Mouse (Mus musculus): ENCODE data around the gene Gm13289.
"Not testable (repeated sequence)": the region's sequence is repeated elsewhere in the genome, so short reads cannot be mapped to it uniquely, and the experiment has no call there.

DNA sequence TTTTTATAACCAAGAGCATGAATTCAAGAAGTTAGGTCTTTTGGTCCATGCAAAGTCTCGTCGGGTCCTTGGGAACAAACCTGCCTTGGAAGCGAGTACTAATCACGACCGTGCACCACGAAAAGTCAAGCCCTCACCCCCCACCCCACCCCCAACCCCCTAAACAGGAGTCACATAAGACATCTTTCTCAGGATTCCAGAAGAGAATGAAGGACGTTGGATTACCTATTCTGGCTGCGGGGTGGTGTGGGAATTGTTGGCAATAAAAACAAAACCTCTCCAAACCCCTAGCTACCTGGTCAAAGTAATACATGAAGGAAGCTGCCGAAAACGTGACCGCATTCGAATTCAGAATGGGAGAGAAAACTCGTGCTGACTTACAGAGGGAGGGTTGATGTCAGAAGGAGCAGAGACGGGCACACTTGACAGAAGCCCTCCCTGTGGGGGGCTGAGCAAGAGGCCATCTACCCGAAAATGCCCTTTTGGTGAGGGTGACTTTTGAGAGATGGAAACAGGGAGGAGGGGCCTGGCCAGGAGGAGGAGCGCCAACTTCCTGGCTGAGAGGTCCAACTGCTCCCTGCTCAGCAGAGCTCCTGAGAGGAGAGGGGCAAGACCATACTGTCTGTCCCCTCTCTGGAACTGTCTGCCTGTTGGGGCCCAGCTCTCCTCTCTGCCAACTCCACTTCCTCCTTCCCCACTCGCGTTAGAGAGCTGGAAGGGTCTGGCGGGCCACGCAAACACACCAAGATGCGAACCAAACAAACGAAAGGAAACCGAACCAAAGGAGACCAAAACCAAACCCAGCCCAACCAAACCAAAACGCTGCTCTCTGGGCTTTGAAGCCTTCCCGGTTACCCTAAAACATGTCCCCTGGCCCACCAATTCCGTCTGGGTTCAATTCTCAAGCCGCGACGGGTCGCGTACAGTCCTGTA, 19.9 kb upstream of the Gm13289 start:
- TF ChIP-seq CTCF, EP300 (IDR thresholded peaks at IDR 0.05; ENCODE audit: low read depth): not testable (repeated sequence)

Data from heart, postnatal 0 days (tissue).